Mouse (Mus musculus) thymus, adult 2 months (tissue): ENCODE measurements around the gene Ugt1a8. TPM values are rescaled to one million over a fixed set of nuclear protein-coding genes. Genes with fewer than 3 reads are reported as not detected.

Source experiments
- DNase-seq: peaks from one replicate; pipeline ENCODE4 v3.0.0; 2021
- H3K27ac ChIP-seq: fragments of 200-500 bp; 2 replicates; pipeline ENCODE4 v1.5.1; 2012; ENCODE audit warnings: low read length, control low read depth; ENCODE audit not compliant: control insufficient read depth, insufficient read depth
- H3K27me3 ChIP-seq: fragments of 200-500 bp; 2 replicates; pipeline ENCODE4 v1.6.1; 2012; ENCODE audit warnings: mild to moderate bottlenecking, low read length, moderate library complexity, mixed read lengths; ENCODE audit not compliant: control insufficient read depth, insufficient read depth
- H3K36me3 ChIP-seq: fragments of 200-500 bp; 2 replicates; pipeline ENCODE4 v1.6.1; 2012; ENCODE audit warnings: mild to moderate bottlenecking, low read length, moderate library complexity; ENCODE audit not compliant: control insufficient read depth, insufficient read depth
- H3K4me1 ChIP-seq: fragments of 200-500 bp; replicated peaks from 2 replicates; pipeline ENCODE4 v1.6.1; 2012; ENCODE audit warnings: low read length; ENCODE audit not compliant: control insufficient read depth, insufficient read depth
- H3K4me3 ChIP-seq: fragments of 200-500 bp; 2 replicates; pipeline ENCODE4 v1.5.1; 2012; ENCODE audit warnings: mild to moderate bottlenecking, low read length, control low read depth, moderate library complexity; ENCODE audit not compliant: control insufficient read depth, insufficient read depth
- CTCF ChIP-seq: fragments of 200-500 bp; IDR thresholded peaks from 2 replicates; pipeline ENCODE4 v1.5.1; 2012; ENCODE audit warnings: mild to moderate bottlenecking, control low read depth, low read length, moderate library complexity, borderline replicate concordance; ENCODE audit not compliant: control insufficient read depth, poor library complexity, insufficient read depth; ENCODE audit errors: extremely low read depth
- POLR2A ChIP-seq: fragments of 200-500 bp; IDR thresholded peaks from 2 replicates; pipeline ENCODE4 v1.6.1; 2012; ENCODE audit warnings: mild to moderate bottlenecking, low read length, control low read depth, moderate library complexity; ENCODE audit not compliant: control insufficient read depth, poor library complexity, insufficient read depth; ENCODE audit errors: extremely low read depth
- WGBS: fragments of 180-500 bp; shearing (Covaris S2); methylation state at CpG from one replicate; pipeline ENCODE4 v1.1.7; 2018; 5-methylcytosine and 5-hydroxymethylcytosine counted together
- polyA plus RNA-seq: library from polyadenylated mRNA; depleted of rRNA; stranded (reverse); fragments of >200 nt; gene quantifications from 2 replicates; pipeline ENCODE4 v1.2.3, GENCODE M21; 2012

Gene Ugt1a8
- polyA plus RNA-seq, 1 experiment = not detected

GRCm38 (mm10) chr1:88260114-88260513 lies 172.5 kb downstream of the Ugt1a8 start:
- DNase-seq = no peak
- WGBS = 89% methylated on average over 6 of the region's 6 CpGs
- Histone ChIP-seq H3K27me3 (no peaks in the 10 kb centered on the region), H3K27ac (no peak overlapping the region), H3K4me1 (peaks cover 21% of the 10 kb centered on the region), H3K4me3 (no peak overlapping the region), H3K36me3 (peaks cover 43% of the 10 kb centered on the region)
- TF ChIP-seq CTCF (no peak), POLR2A (no peak)

DNA sequence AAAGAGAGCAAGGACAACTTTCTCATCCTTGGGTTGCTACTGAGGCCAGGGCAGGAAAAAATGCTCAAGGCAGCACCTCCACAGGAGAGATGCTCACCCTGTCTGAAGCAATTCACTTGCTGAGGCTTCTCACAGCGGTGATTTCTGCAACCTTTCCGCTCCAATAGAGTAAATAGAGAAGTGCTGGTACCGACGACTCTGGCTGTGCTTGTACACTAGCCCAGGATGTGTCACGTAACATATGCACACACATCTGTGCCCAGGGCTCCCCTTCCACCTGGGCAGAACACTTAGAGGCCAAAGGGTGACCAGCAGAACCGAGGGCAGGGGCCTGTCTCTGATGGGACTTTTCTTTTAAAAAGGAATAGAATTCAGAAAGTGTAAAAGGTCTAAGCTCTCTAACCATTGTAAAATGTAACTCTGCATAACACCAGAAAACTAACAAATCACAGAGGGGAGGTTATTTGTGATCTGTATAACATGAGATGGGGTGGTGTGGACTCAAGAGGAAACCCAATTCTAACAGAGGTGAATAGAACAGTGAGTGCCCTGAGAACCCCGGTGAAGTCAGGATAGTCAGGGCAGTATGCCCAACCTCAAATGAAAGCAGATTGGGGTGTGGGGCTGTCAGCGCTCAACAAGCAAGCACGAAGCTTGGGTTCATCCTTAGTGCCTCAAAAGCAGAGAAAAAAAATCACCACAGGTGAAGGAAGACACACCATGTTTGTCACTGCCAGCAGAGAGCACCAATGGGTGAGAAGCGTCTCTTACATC lies 173.2 kb downstream of the Ugt1a8 start:
- H3K27ac ChIP-seq = no peak overlapping the region
- WGBS = 83% methylated on average over 10 of the region's 10 CpGs
- no peaks in the 10 kb centered on the region for H3K27me3 ChIP-seq
- peaks cover 21% of the 10 kb centered on the region for H3K4me1 ChIP-seq
- DNase-seq = no peak
- TF ChIP-seq POLR2A (no peak), CTCF (no peak)
- no peak overlapping the region for H3K4me3 ChIP-seq
- peaks cover 49% of the 10 kb centered on the region for H3K36me3 ChIP-seq

GRCm38 (mm10) chr1:88261706-88262105 lies 174.1 kb downstream of the Ugt1a8 start:
- DNase-seq = no peak
- WGBS = 86% methylated on average over 7 of the region's 7 CpGs
- Histone ChIP-seq H3K36me3 (peaks cover 59% of the 10 kb centered on the region), H3K4me1 (peaks cover 21% of the 10 kb centered on the region), H3K27me3 (no peaks in the 10 kb centered on the region), H3K4me3 (no peak overlapping the region), H3K27ac (no peak overlapping the region)
- TF ChIP-seq POLR2A (no peak), CTCF (no peak)

- WGBS = 75% methylated on average over 4 of the region's 4 CpGs
Observed at GRCm38 (mm10) chr1:88262255-88262654, 174.6 kb downstream of the Ugt1a8 start.

DNA sequence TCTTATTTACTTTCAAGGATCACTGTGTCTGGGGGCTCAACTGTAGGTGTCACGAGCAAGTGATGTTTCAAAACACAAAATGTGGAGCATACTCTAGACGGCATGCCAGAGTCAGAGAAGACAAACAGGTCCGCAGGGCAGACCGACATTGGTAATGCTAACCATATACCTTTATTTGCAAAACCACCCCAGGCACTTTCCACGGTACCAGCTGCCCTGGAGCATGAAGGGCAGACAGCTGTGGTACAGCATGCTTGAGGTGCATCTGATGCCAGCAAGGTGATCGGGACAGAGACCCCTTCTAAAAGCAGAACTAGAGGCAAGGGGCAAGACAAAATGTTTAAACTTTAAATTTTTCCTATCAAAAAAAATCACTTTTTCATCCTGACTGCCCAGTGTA lies 175.3 kb downstream of the Ugt1a8 start:
- no peaks in the 10 kb centered on the region for H3K27me3 ChIP-seq
- TF ChIP-seq CTCF (no peak), POLR2A (no peak)
- H3K27ac ChIP-seq = no peak overlapping the region
- 75% methylated on average over 6 of the region's 6 CpGs for WGBS
- H3K4me3 ChIP-seq = no peak overlapping the region
- DNase-seq = no peak
- H3K4me1 ChIP-seq = peaks cover 21% of the 10 kb centered on the region
- H3K36me3 ChIP-seq = peaks cover 71% of the 10 kb centered on the region

More at GRCm38 (mm10) chr1:88262255-88262654, 174.6 kb downstream of the Ugt1a8 start:
- TF ChIP-seq POLR2A = no peak
- no peak for TF ChIP-seq CTCF
- H3K4me1 ChIP-seq = peaks cover 21% of the 10 kb centered on the region
- no peak overlapping the region for H3K27ac ChIP-seq
- H3K36me3 ChIP-seq = peaks cover 64% of the 10 kb centered on the region
- H3K27me3 ChIP-seq = no peaks in the 10 kb centered on the region
- no peak for DNase-seq
- H3K4me3 ChIP-seq = no peak overlapping the region

GRCm38 (mm10) chr1:88263778-88264177 lies 176.2 kb downstream of the Ugt1a8 start:
- TF ChIP-seq POLR2A = no peak
- TF ChIP-seq CTCF = no peak
- Histone ChIP-seq H3K4me1 (peaks cover 16% of the 10 kb centered on the region; the same call in 1 of the 2 replicates), H3K27me3 (no peaks in the 10 kb centered on the region), H3K36me3 (peaks cover 79% of the 10 kb centered on the region), H3K27ac (no peak overlapping the region), H3K4me3 (no peak overlapping the region)
- DNase-seq = no peak
- 93% methylated on average over 5 of the region's 5 CpGs for WGBS
